Mouse (Mus musculus) erythroblast, embryonic 14.5 days (primary cell): ENCODE results near the gene Capn11.
"Not testable (repeated sequence)": the region's sequence is repeated elsewhere in the genome, so short reads cannot be mapped to it uniquely, and the experiment has no call there.

Source experiments
- GATA1 ChIP-seq: IDR thresholded peaks from 2 replicates; pipeline ENCODE4 v1.6.1; 2012; ENCODE audit warnings: low read length, inconsistent platforms, mixed read lengths
- TAL1 ChIP-seq: IDR thresholded peaks from 3 replicates; pipeline ENCODE4 v1.6.1; 2012; ENCODE audit warnings: low read length, inconsistent platforms, mixed read lengths

DNA sequence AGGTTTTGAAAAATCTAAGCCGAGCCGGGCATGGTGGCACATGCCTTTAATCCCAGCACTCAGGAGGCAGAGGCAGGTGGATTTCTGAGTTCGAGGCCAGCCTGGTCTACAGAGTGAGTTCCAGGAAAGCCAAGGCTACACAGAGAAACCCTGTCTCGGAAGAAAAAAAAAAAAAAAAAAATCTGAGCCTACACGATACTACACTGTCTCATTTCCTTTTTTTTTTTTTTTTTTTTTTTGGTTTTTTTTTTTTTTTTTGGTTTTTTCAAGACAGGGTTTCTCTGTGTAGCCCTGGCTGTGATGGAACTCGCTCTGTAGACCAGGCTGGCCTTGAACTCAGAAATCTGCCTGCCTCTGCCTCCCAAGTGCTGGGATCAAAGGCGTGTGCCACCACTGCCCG, 35.7 kb downstream of the Capn11 start:
- TF ChIP-seq GATA1, TAL1: not testable (repeated sequence)
